Mouse (Mus musculus) ZHBTc4 (cell line): ENCODE measurements around the gene Nckap1.

ENCODE experiments used
- DNase-seq: peaks from one replicate; pipeline ENCODE4 v3.0.0-alpha.2; 2011; ENCODE audit warnings: low read depth, low spot score

Gene Nckap1

GRCm38 (mm10) chr2:80581043-80581711 is at the start of gene Nckap1:
Nckap1 (minus strand) TSS chr2:80581380.
- DNase-seq = peak; percentile 89

DNA sequence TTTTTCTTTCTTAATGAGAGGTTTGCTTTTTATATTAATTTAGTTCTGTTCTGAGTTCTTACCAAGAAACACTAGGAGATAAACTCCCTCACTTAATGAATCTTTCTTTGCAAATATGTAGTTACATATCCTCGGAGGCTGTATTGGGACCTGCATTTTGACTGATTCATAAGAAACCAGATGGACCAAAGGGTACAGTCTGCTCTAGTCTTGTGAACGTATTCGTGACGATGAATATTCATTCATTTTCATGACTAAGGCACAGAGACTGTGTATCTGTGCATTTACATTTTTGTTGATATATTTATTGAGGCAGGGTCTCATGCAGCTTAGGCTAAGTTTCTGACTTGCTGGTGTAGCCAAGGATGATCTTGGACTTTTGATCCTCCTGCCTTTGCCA is 43.3 kb upstream of the Nckap1 start:
- DNase-seq = no peak

- DNase-seq = no peak
Measured at GRCm38 (mm10) chr2:80621921-80622320, 40.7 kb upstream of the Nckap1 start.

DNA sequence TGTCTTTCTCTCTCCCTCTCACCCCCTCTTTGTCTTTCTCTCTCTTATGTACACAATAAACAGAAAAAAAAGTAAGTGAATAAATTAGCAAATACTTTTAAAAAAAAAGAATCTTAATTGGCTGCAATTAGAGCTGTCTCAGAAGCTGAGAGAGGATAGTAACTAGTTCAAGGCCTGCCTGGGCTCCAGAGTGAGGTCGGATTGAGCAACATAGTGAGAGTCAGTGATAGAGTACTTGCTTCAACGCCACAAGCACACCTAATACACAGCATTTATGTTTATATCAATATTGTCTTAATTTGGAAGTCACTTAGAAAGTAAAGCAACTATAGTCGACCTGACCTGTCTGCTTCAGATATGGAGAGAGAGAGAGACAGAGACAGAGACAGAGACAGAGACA is 37.8 kb upstream of the Nckap1 start:
- no peak for DNase-seq

DNA sequence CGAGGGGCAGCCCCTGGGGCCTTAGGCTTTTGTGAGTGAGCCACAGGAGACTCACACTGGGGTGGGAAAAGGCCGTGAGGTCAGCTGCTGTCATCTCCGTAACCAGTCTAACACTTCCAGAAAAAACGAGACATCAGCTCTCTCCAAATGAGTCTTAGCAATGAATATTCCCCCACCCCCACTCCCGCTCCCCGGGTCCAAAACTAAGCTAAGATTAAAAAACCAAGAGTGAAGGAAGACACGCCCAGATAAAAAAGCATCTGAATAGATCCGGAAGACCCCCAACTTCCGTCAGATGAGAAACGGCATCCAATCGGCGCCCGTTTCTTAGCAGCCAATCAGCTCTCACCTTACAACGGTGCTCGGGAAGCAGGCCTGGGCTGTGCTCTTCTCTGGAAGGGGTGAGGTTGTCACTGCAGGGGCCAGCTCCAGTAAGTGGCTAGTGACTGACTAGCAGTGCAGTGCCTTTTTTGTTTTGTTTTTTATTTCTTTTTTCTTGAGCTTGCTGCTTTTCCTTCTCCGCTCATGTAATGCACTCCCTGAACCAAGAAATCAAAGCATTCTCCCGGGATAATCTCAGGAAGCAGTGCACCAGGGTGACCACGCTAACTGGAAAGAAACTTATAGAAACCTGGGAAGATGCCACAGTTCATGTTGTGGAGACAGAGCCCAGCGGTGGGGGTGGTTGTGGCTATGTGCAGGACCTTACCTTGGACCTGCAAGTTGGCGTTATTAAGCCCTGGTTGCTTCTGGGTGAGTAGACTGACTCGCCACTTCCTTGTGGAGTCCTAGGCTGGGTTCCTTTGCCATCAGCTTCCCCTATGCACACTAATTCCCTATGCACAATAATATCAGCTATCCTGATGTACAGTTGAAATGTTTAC is 35.9 kb upstream of the Nckap1 start, which contains the start of the genes Dusp19 and Nup35:
TSS of gene Dusp19 (plus strand) at position 192 of the 884 bp plus-strand sequence.
TSS of gene Nup35 (plus strand) at position 383 of the 884 bp plus-strand sequence.
- DNase-seq = peak; percentile 92

GRCm38 (mm10) chr2:80612796-80613195 is 31.6 kb upstream of the Nckap1 start:
- DNase-seq = no peak

DNA sequence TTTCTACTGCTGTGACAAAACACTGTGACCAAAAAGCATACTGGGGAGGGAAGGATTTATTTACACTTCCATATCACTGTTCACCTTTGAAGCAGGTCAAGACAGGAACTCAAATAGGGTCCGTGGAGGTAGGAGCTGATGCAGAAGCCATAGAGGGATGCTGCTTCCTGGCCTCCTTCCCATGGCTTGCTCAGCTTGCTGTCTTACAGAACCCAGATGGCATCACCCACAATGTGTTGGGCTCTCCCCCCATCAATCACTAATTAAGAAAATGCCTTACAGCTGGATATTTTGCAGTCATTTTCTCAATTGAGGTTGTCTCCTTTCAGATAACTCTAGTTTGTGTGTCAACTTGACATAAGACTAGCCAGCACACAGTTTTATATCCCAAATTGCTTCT is 31.1 kb upstream of the Nckap1 start:
- no peak for DNase-seq

DNA sequence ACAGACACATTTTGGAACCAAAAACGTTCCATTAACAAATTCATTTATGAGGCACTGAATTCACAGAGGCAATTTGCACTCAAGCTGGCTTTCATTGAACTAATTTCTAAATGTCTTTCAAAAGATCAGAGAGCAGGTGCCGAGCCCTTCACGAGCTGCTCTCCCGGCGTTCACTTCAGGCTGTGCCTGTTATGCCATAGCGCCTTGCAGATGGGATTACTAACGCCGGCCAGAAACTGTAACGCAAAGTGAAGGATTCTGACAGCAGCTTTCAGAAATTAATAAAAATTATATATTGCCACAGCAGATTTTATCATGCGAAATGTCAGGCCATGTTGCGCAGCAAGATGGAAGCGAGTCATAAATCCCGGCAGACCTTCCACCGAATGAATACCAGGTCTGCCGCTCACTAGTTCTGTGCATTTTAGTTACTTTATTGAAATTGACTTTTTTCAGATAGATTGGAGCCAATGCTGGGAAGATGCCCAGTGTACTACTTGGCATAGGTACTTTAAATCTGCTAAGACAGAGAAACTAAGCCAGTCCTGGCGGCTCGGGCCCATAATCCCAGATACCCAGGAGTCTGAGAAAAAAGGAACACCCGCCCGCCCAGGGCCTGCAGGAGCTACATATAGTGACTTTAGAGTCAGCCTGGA is 22.7 kb upstream of the Nckap1 start:
- DNase-seq = peak; percentile 36

DNA sequence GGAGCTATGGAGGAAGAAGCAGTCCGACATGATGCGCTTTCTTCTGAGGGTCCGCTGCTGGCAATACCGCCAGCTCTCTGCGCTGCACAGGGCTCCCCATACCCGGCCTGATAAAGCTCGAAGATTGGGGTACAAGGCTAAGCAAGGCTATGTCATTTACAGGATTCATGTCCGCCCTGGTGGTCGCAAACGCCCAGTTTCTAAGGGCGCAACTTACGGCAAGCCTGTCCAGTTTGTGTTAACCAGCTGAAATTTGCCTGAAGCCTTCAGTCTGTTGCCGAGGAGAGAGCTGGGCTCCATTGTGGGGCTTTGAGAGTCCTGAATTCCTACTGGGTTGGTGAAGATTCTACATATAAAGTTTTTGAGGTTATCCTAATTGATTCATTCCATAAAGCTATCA is 21.6 kb upstream of the Nckap1 start:
- DNase-seq = peak; percentile 56

- no peak for DNase-seq
Measured at GRCm38 (mm10) chr2:80600611-80601010, 19.4 kb upstream of the Nckap1 start.

GRCm38 (mm10) chr2:80599850-80600249 is 18.7 kb upstream of the Nckap1 start:
- DNase-seq = no peak

GRCm38 (mm10) chr2:80596960-80597359 is 15.8 kb upstream of the Nckap1 start:
- DNase-seq = no peak

- DNase-seq = no peak
Measured at GRCm38 (mm10) chr2:80594215-80594918, 13.2 kb upstream of the Nckap1 start.

DNA sequence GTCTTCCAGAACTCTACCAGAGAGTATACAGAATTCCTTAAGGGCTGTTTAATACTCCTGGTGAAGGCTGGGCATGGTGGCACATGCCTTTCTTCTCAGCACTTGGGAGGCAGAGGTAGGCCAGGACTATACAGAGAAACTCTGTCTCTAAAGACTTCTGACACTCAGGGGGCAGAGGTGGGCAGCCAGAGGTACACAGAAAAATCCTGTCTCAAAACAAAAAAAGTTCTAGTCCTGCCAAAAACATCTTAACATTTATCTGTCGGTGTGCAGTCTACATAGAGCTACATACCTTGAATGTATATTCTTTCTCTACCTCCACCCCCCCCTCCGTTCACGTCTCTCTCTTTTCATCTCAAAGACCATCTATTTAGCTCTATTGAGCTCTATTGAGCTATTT is 1.2 kb upstream of the Nckap1 start:
- DNase-seq = no peak

DNA sequence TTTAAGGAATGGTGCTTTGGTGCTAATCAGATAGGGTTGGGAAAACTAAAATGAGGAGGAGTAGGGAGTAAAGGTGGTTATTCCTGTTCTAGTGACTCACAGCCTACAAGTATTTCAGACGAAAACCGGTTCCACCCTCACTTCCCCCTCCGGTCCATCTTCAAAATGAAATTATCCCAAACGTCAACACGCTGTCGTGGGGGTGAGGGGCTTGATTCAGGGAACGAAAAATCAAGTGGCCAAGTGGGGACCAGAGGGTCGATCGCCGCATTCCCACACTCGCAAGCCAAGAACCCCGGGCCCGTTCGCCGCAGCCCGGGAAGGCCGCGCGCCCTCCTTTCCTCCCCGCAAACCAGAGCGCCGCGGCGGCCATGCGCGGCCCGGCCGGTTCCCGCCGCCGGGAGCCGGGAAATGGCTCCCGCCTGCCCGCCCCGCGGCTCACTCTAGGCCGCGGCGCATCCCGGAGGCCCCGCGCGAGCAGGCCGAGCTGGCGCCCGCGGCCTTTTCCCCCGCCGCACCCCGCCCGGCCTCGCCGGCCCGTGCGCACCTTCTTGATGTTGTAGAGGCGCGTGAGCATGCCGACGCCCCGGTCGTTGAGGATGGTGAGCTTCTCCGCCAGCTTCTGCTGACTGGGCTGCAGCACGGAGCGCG is 744 bp downstream of the Nckap1 start:
- peak; percentile 67 for DNase-seq

- DNase-seq = no peak
Measured at GRCm38 (mm10) chr2:80579253-80579891, 1.8 kb downstream of the Nckap1 start.

- no peak for DNase-seq
Measured at GRCm38 (mm10) chr2:80577286-80577685, 3.9 kb downstream of the Nckap1 start.

- no peak for DNase-seq
Measured at GRCm38 (mm10) chr2:80570656-80571055, 10.5 kb downstream of the Nckap1 start.

- no peak for DNase-seq
Measured at GRCm38 (mm10) chr2:80567411-80567810, 13.8 kb downstream of the Nckap1 start.

DNA sequence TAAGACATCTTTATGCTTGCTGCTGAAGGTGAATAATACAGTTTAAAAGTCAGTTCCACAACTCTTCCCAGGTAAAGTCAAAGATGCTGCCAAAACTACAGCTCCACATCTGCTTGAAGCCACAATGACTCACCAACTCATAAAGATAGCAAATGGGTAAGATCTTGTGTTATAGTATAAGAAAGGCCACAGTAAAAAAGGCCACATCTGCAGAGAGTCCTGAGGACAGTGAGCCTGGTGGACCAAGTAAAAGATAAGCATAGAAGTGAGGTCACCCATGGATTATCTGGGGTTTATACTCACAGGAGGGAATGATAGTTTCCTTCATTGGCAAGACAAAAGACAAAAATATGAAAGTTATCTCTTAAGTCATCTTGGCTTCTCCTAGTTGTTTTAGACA is 18.9 kb downstream of the Nckap1 start:
- no peak for DNase-seq

- DNase-seq = no peak
Measured at GRCm38 (mm10) chr2:80561478-80561877, 19.7 kb downstream of the Nckap1 start.
